Mouse (Mus musculus): Measurements from ENCODE around the gene Praf2. TPM values are rescaled to one million over a fixed set of nuclear protein-coding genes. Genes with fewer than 3 reads are reported as not detected.
"Not testable (repeated sequence)": the region's sequence is repeated elsewhere in the genome, so short reads cannot be mapped to it uniquely, and the experiment has no call there.

The Praf2 gene
- 132 and 133 TPM in 2 replicates for polyA plus RNA-seq (2015; fragmentation: Nextera tagmentation; extraction: Ambion mirVana)

DNA sequence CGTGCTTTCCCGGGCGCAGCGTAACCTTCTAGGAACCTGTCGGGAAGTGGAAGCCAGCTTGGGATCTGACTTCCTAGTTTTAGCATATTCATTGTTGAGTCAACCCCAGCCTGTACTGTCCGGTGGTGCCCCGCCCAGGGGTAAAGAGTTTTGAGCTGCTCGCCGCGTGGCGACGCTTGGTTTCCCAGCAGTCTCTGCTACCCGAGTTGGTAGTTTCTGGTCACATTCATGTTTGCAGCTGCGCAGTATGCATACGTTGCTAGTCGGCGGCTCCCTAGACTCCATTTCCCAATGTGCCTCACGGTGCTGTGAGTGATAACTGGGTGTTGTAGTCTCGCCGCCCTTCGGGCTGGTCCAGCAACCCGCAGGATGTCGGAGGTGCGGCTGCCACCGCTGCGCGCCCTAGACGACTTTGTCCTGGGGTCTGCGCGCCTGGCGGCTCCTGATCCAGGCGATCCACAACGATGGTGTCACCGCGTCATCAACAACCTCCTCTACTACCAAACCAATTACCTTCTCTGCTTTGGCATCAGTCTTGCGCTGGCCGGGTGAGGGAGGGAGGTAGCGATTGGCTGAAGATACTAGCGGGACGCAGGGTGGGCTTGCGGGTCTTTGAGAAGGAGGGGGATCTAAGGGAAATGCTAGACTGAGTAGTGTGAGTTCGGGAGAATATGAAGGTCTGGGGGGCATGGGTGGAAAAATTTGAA is at the start of gene Praf2:
Gene Praf2, plus strand, starts transcription at position 225 of the 707 bp plus-strand sequence.
- Histone ChIP-seq H3K36me3 (replicated peaks) (no peaks in the 10 kb centered on the region), H3K27ac (peak within 1 kb of the TSS; percentile 83), H3K4me2 (peak within 1 kb of the TSS; percentile 55), H3K27me3 (replicated peaks) (no peaks in the 10 kb centered on the region), H3K4me3 (peak within 1 kb of the TSS; percentile 51), H3K9ac (peak within 1 kb of the TSS; percentile 53), H3K4me1 (peaks cover 11% of the 10 kb centered on the region), H3K9me3 (no peaks in the 10 kb centered on the region)
- peak; percentile 95 for ATAC-seq (replicated peaks)
- WGBS, result 19% methylated on average over 42 of the region's 42 CpGs

DNA sequence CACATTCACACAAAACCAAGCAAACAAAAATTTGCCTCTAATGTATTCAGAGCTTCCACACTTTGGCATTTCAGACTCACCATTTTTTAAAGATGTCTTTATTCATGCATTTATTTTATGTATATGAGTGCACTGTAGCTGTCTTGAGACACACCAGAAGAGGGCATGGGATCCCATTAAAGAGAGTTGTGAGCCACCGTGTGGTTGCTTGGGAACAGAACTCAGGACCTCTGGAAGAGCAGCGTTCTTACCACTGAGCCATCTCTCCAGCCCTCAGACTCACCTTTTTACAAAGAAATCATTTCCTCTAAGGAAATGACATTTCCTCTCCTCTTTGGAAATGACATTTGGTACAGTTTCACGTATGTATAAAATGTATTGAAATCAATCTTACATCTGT is 49.3 kb upstream of the Praf2 start:
- H3K9ac ChIP-seq, result no peak overlapping the region
- H3K27me3 ChIP-seq (replicated peaks), result no peaks in the 10 kb centered on the region
- no peaks in the 10 kb centered on the region for H3K36me3 ChIP-seq (replicated peaks)
- no peak overlapping the region for H3K4me3 ChIP-seq
- no peaks in the 10 kb centered on the region; the same call in 1 of the 2 replicates for H3K4me1 ChIP-seq
- no peak overlapping the region for H3K27ac ChIP-seq
- ATAC-seq (replicated peaks), result no peak
- H3K9me3 ChIP-seq, result no peaks in the 10 kb centered on the region
- 47% methylated on average over 3 of the region's 3 CpGs for WGBS
- no peak overlapping the region for H3K4me2 ChIP-seq

- H3K27ac ChIP-seq, result no peak overlapping the region
- H3K4me1 ChIP-seq, result no peaks in the 10 kb centered on the region; the same call in 1 of the 2 replicates
- WGBS, result 20% methylated on average over 27 of the region's 27 CpGs
- H3K27me3 ChIP-seq (replicated peaks), result no peaks in the 10 kb centered on the region
- peak overlapping the region; percentile 50 for H3K4me2 ChIP-seq
- H3K4me3 ChIP-seq, result peak overlapping the region; percentile 29
- no peak overlapping the region for H3K9ac ChIP-seq
- H3K36me3 ChIP-seq (replicated peaks), result no peaks in the 10 kb centered on the region
- peak; percentile 90 for ATAC-seq (replicated peaks)
- no peaks in the 10 kb centered on the region for H3K9me3 ChIP-seq
Measured at GRCm38 (mm10) chrX:7679405-7680056, 48.7 kb upstream of the Praf2 start.

DNA sequence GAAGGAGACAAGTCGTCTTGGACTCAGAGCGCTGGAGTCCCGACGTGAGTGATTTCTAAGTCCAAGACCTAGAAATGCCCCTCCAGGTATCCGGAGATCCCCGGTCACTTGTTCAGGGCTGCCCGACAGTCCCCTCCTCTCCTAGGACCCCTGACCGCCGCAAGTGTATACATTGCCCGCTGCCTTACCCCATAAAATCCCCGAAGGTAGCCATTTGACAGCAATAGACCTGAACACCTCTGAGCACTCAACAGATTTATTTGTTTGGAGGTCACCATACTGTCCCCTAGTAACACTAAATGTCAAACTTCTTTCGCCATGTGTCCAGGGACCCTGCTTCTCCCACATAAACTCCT is 48.2 kb upstream of the Praf2 start:
- ATAC-seq (replicated peaks), result peak; percentile 41
- no peaks in the 10 kb centered on the region for H3K27me3 ChIP-seq (replicated peaks)
- H3K27ac ChIP-seq, result no peak overlapping the region
- peak overlapping the region; percentile 50 for H3K4me2 ChIP-seq
- no peak overlapping the region for H3K9ac ChIP-seq
- no peaks in the 10 kb centered on the region for H3K4me1 ChIP-seq
- H3K36me3 ChIP-seq (replicated peaks), result no peaks in the 10 kb centered on the region
- 30% methylated on average over 12 of the region's 12 CpGs for WGBS
- no peaks in the 10 kb centered on the region for H3K9me3 ChIP-seq
- peak overlapping the region; percentile 29 for H3K4me3 ChIP-seq

DNA sequence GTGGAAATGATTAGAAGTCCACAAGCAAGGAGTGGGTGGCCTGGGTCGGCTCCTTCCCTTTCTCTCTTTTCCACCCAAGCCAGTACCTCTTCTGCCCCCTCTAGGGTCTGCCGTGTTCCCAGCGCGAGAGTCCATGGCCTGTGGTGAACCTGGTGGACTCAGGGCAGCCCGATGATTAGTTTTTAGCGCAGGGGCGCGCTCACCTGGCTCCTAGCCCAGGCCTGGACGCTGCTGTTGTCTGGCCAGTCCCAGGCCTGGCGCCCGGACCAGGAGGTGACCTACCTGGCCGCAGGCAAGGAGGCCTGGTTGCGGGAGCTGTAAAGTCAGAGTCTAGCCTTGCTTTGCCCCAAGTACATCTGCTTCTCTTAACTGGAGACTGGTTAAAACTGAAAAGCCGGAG is 47.4 kb upstream of the Praf2 start, which contains the start of gene Magix:
Gene Magix, minus strand, starts transcription at position 388 of the 400 bp plus-strand sequence.
- Histone ChIP-seq H3K4me1 (no peaks in the 10 kb centered on the region), H3K36me3 (replicated peaks) (no peaks in the 10 kb centered on the region), H3K4me2 (peak within 1 kb of the TSS; percentile 50), H3K27me3 (replicated peaks) (no peaks in the 10 kb centered on the region), H3K9ac (no peak within 1 kb of the TSS), H3K4me3 (peak within 1 kb of the TSS; percentile 29; the same call in 1 of the 2 replicates), H3K27ac (no peak within 1 kb of the TSS), H3K9me3 (no peaks in the 10 kb centered on the region)
- 72% methylated on average over 14 of the region's 14 CpGs for WGBS
- ATAC-seq (replicated peaks), result no peak

DNA sequence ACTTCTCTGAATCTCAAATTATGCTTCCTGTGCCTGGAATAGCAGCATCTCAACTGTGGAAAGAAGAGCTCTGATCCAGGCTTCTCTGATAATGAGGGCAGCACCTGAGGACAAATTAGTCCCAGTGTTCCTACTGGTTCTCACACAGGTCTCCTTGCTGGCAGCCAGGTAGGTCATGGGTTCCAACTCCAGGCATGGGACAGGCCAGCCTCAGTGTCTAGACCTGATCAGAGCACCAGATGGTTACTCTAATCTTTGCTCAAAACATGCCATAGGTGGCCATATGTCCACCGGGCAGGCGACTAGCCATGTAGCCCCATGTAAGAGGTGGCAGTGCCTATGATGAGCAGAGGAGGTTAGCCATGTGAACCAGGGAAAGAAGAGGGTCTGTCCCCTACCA is 39.9 kb upstream of the Praf2 start:
- Histone ChIP-seq H3K27ac (no peak overlapping the region), H3K4me1 (no peaks in the 10 kb centered on the region), H3K9me3 (no peaks in the 10 kb centered on the region), H3K4me3 (no peak overlapping the region), H3K4me2 (no peak overlapping the region), H3K9ac (no peak overlapping the region), H3K27me3 (replicated peaks) (no peaks in the 10 kb centered on the region), H3K36me3 (replicated peaks) (no peaks in the 10 kb centered on the region)
- no peak for ATAC-seq (replicated peaks)
- 98% methylated on average over 2 of the region's 2 CpGs for WGBS

- Histone ChIP-seq H3K4me3 (no peak overlapping the region), H3K4me2 (no peak overlapping the region), H3K4me1 (no peaks in the 10 kb centered on the region), H3K36me3 (replicated peaks) (no peaks in the 10 kb centered on the region), H3K9ac (no peak overlapping the region), H3K27me3 (replicated peaks) (no peaks in the 10 kb centered on the region), H3K27ac (no peak overlapping the region), H3K9me3 (no peaks in the 10 kb centered on the region)
- WGBS, result 80% methylated on average over 3 of the region's 3 CpGs
- no peak for ATAC-seq (replicated peaks)
Measured at GRCm38 (mm10) chrX:7690486-7690885, 37.8 kb upstream of the Praf2 start.

GRCm38 (mm10) chrX:7692862-7693261 is 35.4 kb upstream of the Praf2 start:
- no peak for ATAC-seq (replicated peaks)
- Histone ChIP-seq H3K9ac (no peak overlapping the region), H3K4me3 (no peak overlapping the region), H3K4me2 (no peak overlapping the region), H3K4me1 (peaks cover 3% of the 10 kb centered on the region; the same call in 1 of the 2 replicates), H3K27me3 (replicated peaks) (no peaks in the 10 kb centered on the region), H3K9me3 (no peaks in the 10 kb centered on the region), H3K36me3 (replicated peaks) (no peaks in the 10 kb centered on the region), H3K27ac (no peak overlapping the region)
- 41% methylated on average over 4 of the region's 4 CpGs for WGBS

DNA sequence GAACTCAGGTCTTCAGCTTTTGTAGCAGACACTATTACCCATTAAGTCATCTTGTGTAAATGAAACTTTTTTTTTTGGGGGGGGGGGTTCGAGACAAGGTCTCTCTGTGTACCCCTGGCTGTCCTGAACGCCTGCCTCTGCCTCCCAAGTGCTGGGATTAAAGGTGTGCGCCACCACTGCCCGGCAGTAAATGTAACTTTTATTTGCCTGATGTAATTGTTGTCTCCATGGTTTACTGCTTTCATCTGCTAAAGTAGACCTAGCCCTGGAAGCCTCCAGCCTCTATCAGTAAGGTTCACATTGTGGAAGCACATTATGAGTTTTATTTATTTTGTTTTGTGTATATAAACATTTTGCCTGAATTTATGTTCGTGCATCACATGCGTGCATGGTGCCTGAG is 31.7 kb upstream of the Praf2 start:
- Histone ChIP-seq H3K4me1 (peaks cover 3% of the 10 kb centered on the region; the same call in 1 of the 2 replicates), H3K36me3 (replicated peaks) (no peaks in the 10 kb centered on the region), H3K9ac (no peak overlapping the region), H3K9me3 (no peaks in the 10 kb centered on the region), H3K4me2 (peak overlapping the region; percentile 44), H3K27me3 (replicated peaks) (no peaks in the 10 kb centered on the region), H3K4me3 (peak overlapping the region; percentile 15; the same call in 1 of the 2 replicates), H3K27ac (no peak overlapping the region)
- WGBS, result 49% methylated on average over 6 of the region's 6 CpGs
- peak; percentile 79; the same call in 1 of the 2 replicates for ATAC-seq (replicated peaks)

GRCm38 (mm10) chrX:7696954-7697381 is 31.3 kb upstream of the Praf2 start, which contains the start of gene Gpkow:
TSS of gene Gpkow (plus strand) at chrX:7697131.
- H3K9ac ChIP-seq, result peak within 1 kb of the TSS; percentile 40
- no peaks in the 10 kb centered on the region for H3K36me3 ChIP-seq (replicated peaks)
- peaks cover 3% of the 10 kb centered on the region; the same call in 1 of the 2 replicates for H3K4me1 ChIP-seq
- peak; percentile 96 for ATAC-seq (replicated peaks)
- H3K9me3 ChIP-seq, result no peaks in the 10 kb centered on the region
- H3K27ac ChIP-seq, result peak within 1 kb of the TSS; percentile 43; the same call in 1 of the 2 replicates
- H3K27me3 ChIP-seq (replicated peaks), result no peaks in the 10 kb centered on the region
- H3K4me2 ChIP-seq, result peak within 1 kb of the TSS; percentile 49
- peak within 1 kb of the TSS; percentile 46 for H3K4me3 ChIP-seq
- WGBS, result 20% methylated on average over 33 of the region's 33 CpGs

GRCm38 (mm10) chrX:7713764-7714134 is 14.5 kb upstream of the Praf2 start:
- H3K4me1 ChIP-seq; ATAC-seq (replicated peaks); H3K27me3 ChIP-seq (replicated peaks); H3K36me3 ChIP-seq (replicated peaks); H3K9me3 ChIP-seq: not testable (repeated sequence)
- Histone ChIP-seq H3K9ac (peak overlapping the region; percentile 31; the same call in 1 of the 2 replicates), H3K4me3 (peak overlapping the region; percentile 33), H3K27ac (peak overlapping the region; percentile 55; the same call in 1 of the 2 replicates), H3K4me2 (peak overlapping the region; percentile 49)
- 43% methylated on average over 6 of the region's 12 CpGs for WGBS

DNA sequence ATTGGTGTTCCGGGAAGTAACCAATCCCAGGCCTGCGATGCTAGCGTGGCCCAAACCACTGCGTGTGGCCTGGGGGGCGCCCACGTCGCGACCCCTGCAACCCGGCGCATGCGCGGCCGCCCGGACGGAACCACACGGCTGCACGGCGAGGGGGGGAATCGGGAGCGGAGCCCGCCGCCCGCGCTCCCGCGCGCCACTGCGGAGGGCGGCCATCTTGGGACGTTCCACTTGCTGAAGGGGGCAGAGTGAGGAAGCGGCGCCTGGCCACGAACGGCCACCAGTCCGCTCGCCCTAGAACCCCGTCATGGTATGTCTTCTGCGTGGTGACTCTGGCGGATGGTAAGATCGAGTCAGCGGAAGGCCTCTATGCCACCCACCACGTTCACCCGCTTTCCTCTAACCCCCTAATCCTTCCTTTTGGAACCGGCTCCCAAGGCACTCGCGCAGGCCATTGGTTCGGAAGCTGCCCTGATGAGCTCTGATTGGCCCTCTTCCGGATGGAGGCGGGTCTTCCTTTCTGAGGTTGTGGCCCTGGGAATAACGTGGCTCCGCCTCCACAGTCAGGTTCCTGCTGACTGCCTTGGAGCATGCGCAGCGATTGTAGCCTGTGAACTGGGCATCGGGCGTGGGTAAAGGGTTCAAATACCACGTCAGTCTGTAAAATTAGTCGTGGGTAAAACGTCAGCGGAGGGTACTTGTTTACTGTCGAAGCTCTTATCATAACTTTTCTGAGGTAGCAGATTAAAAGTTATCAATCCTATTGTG is 13.9 kb upstream of the Praf2 start, which contains the start of gene Wdr45:
Gene Wdr45, plus strand, starts transcription at position 199 of the 765 bp plus-strand sequence.
- Histone ChIP-seq H3K4me3 (peak within 1 kb of the TSS; percentile 33), H3K9ac (peak within 1 kb of the TSS; percentile 31; the same call in 1 of the 2 replicates), H3K4me2 (peak within 1 kb of the TSS; percentile 49), H3K27ac (peak within 1 kb of the TSS; percentile 55; the same call in 1 of the 2 replicates)
- 19% methylated on average over 44 of the region's 60 CpGs for WGBS
- not testable (repeated sequence) for H3K4me1 ChIP-seq; H3K36me3 ChIP-seq (replicated peaks); H3K9me3 ChIP-seq; H3K27me3 ChIP-seq (replicated peaks)
- ATAC-seq (replicated peaks), result peak; percentile 98
